Mouse (Mus musculus): ENCODE results near the gene Zpr1.

DNA sequence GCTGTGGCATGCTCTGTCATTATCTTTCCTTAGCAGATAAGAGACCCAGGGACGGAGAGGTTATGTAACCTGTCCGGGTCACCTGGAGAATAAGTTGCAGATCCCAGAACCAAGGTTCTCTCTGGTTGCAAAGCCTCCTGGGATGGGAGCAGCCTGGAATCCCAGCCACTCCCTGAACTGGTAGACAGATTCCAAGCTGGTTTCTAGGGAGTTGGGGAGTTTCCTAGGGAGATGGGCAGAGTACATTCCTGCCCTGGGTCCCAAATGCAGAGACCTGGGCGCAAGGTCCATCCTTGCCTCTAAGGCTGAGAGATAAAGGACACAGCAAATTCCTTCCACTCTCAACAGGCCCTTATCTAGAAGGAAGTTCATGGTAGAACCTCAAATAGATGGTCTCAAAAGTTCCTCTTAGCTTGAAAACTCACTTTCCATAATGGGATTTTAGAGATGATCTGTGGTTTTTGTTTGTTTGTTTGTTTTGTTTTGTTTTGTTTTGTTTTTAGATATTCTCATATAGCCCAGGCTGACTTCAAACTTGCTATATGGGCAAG lies 45.7 kb upstream of the Zpr1 start:
- no peak for TF ChIP-seq CTCF (IDR thresholded peaks at IDR 0.05; ENCODE audit: borderline replicate concordance, insufficient read depth, low read length)
- TF ChIP-seq POLR2A (IDR thresholded peaks at IDR 0.05; ENCODE audit: low read depth, low read length), result no peak
